Mouse (Mus musculus): ENCODE measurements at regions not wholly inside any gene's neighbourhood (a gene's known extent, or its start where the extent isn't known, plus 50 kb on each side); places are given as distances from the start of the nearest gene placed in this dataset.

DNA sequence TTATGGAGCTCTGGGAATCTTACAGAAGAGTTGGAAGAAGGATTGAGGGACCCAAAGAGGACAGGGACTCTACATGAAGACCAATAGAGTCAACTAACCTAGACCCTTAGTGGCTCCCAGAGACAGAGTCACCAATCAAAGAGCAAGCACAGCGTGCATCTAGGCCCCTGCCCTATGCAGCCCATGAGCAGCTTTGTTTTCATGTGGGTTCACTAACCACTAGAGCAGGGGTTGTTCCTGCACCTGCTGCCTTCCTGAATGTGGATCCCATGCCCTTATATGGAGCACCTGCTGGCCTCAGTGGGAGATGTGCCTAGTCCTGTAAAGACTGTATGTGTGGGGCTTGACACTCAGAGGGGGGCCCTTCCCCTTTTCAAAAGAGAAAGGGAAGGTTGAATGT, 108.2 kb upstream of the Hgf start:
- no peak for TF ChIP-seq CTCF (IDR thresholded peaks at IDR 0.05; ENCODE audit: borderline replicate concordance, control insufficient read depth, extremely low read depth, insufficient read depth, low read length, poor library complexity)
- TF ChIP-seq POLR2A (IDR thresholded peaks at IDR 0.05; ENCODE audit: control insufficient read depth, extremely low read depth, insufficient read depth, low read length, poor library complexity) = no peak

All from thymus, adult 2 months (tissue).